Mouse (Mus musculus): ENCODE results near the gene Ubap2l. TPM values are rescaled to one million over a fixed set of nuclear protein-coding genes. Genes with fewer than 3 reads are reported as not detected.
A peak's percentile ranks its signal among the peaks of the same experiment; 100 is the strongest.

The Ubap2l gene
- total RNA-seq, 1 experiment from 2014 or later: 190 TPM

GRCm38 (mm10) chr3:89966946-89967345, 85.5 kb downstream of the Ubap2l start:
- no peak for DNase-seq

- DNase-seq: no peak
Measured at GRCm38 (mm10) chr3:89965972-89966371, 86.5 kb downstream of the Ubap2l start.

GRCm38 (mm10) chr3:89965557-89965956, 86.9 kb downstream of the Ubap2l start:
- no peak for DNase-seq

GRCm38 (mm10) chr3:89963926-89964739, 88.3 kb downstream of the Ubap2l start:
- peak; percentile 59 for DNase-seq

- DNase-seq: peak; percentile 71
Measured at GRCm38 (mm10) chr3:89963221-89963763, 89.1 kb downstream of the Ubap2l start, which contains the start of gene Atp8b2. Gene Atp8b2 (minus strand): TSS chr3:89963508.

- no peak for DNase-seq
Measured at GRCm38 (mm10) chr3:89962751-89963220, 89.6 kb downstream of the Ubap2l start.

- peak; percentile 27 for DNase-seq
Measured at GRCm38 (mm10) chr3:89962059-89962750, 90.2 kb downstream of the Ubap2l start.

- DNase-seq: no peak
Measured at GRCm38 (mm10) chr3:89961436-89961835, 91.0 kb downstream of the Ubap2l start.

GRCm38 (mm10) chr3:89960469-89960868, 92.0 kb downstream of the Ubap2l start:
- DNase-seq: peak; percentile 97

GRCm38 (mm10) chr3:89959435-89959834, 93.0 kb downstream of the Ubap2l start:
- no peak for DNase-seq

- no peak for DNase-seq
Measured at GRCm38 (mm10) chr3:89957880-89958279, 94.5 kb downstream of the Ubap2l start.

GRCm38 (mm10) chr3:89956177-89956971, 96.1 kb downstream of the Ubap2l start:
- no peak for DNase-seq

GRCm38 (mm10) chr3:89953420-89953819, 99.0 kb downstream of the Ubap2l start:
- peak; percentile 80 for DNase-seq

Small RNA genes lying within 50 kb of the gene (microRNA-seq; reads per million reads assigned to microRNA genes)
- gene Mir190b (18.5 to 22.6 reads per million in 2 experiments), gene Mir7669 (0.34 to 0.36 reads per million in 2 experiments)

Other genes starting within 250 kb of the Ubap2l start
- 9.0 and 10.1 TPM in 2 replicates for gene She, start 221.3 kb downstream of the Ubap2l start, total RNA-seq (2021)
- gene Il6ra, start 139.4 kb downstream of the Ubap2l start, total RNA-seq (2021): 4.9 and 5.2 TPM in 2 replicates
- gene Atp8b2, start 89.1 kb downstream of the Ubap2l start, total RNA-seq (2021): 34.6 and 43.0 TPM in 2 replicates
- gene Hax1, start 53.8 kb downstream of the Ubap2l start, total RNA-seq (2021): 136 and 149 TPM in 2 replicates
- gene 4933434E20Rik, start 992 bp downstream of the Ubap2l start, total RNA-seq (2021): 77.0 and 90.3 TPM in 2 replicates
- 178 and 198 TPM in 2 replicates for gene Tpm3, start 20.0 kb upstream of the Ubap2l start, total RNA-seq (2021)
- gene Nup210l, start 51.5 kb upstream of the Ubap2l start, total RNA-seq (2021): 0.55 and 0.71 TPM in 2 replicates
- gene Rps27, start 161.0 kb upstream of the Ubap2l start, total RNA-seq (2021): 1,629 and 1,829 TPM in 2 replicates
- gene Rab13, start 161.1 kb upstream of the Ubap2l start, total RNA-seq (2021): 31.0 and 49.5 TPM in 2 replicates
- 68.6 and 72.3 TPM in 2 replicates for gene Jtb, start 179.0 kb upstream of the Ubap2l start, total RNA-seq (2021)
- 0.85 TPM in 1 of 2 replicates, not detected in the other for gene Creb3l4, start 190.9 kb upstream of the Ubap2l start, total RNA-seq (2021)
- gene Slc39a1, start 195.5 kb upstream of the Ubap2l start, total RNA-seq (2021): 132 and 136 TPM in 2 replicates
- 46.7 and 57.8 TPM in 2 replicates for gene Crtc2, start 201.5 kb upstream of the Ubap2l start, total RNA-seq (2021)
- 9.0 and 10.7 TPM in 2 replicates for gene Dennd4b, start 212.6 kb upstream of the Ubap2l start, total RNA-seq (2021)
- gene Gatad2b, start 240.6 kb upstream of the Ubap2l start, total RNA-seq (2021): 76.8 and 78.1 TPM in 2 replicates

Data from adrenal gland, postnatal 25 days (tissue).